Mouse (Mus musculus): ENCODE data around the gene Aprt.

Gene Aprt

DNA sequence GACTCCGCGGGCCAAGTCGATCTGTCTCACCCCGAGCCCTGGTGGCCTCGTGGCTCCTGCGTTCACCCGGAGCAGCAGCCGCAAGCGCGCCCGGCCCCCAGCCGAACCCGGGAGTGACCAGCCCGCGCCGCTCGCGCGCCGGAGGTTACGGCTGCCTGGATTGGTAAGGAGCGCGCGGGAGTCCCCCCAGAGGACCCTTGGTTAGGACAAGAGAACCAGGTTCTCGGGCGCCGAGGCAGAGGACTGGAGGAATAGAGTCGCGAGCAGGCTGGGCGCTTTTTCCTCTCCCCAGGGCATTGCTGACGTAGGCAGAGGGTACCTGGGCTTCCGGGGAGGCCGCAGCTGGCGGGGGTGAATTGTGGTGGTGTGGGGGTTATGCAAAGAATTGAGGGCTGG, 8.6 kb downstream of the Aprt start:
- intact Hi-C loops (cut with DNase I), result loop anchor here (5.0 kb wide), 1 partner anchor 44 kb away; the partner anchor contains the start of genes Galns and Trappc2l

DNA sequence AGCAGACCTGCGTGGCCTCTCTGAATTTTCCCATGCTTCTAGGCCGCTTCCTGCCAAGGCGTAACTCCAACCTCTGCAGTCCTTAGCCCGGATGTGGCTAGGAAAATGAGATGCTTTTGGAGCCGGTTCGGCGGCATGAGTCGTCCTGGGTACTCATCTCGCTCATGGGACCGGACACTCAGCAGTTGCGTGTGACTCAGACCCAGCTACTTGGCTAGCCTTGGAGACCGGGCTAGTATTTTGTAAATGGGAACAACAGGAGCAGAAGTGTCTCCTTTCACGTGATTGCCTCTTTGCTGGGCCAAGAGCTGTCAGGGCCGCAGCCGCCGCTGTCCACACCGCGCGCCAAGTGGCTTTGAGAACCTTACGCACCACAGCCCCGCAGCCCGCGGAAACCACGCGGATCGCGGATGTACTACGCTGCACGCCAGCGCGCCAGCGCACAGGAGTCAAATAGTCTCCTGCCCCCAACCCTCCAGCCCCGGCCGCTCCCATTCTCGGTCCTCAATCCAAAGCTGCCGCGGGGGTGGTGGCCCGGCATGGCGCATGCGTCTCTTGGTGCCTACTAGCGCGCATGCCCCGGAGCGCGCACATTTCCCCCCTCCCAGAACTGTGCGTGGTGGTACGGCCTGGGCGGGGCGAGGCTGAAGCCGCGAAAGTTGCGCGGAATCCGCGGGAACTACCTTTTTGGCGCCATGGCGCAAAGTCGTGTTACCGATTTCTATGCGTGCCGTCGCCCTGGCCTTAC, 9.2 kb downstream of the Aprt start, which contains the start of gene Cdt1:
Cdt1 (plus strand) TSS at position 655 of the 748 bp plus-strand sequence.
- intact Hi-C loops (cut with DNase I), result loop anchor here (5.0 kb wide), 1 partner anchor 45 kb away; the partner anchor contains the start of genes Galns and Trappc2l

DNA sequence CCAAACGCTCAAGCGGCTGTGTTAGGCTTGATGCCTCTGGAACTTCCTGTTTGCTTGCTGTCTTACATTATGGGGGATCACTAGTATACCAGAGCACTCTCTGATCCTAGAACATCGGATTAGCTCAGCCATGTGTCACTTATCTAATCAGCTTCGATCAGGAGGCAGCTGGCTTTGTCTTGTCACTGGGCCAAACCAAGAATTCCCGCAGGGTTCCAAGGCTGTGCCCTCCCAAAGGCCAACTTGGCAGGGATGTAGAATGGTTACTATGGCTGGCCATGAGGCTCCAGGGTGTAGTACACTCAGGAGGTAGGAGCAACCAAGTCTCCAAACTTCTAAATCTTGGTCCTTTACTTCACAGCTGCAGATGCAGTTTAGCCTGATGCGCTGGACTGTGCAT, 9.9 kb downstream of the Aprt start:
- intact Hi-C loops (cut with DNase I), result loop anchor here (5.0 kb wide), 1 partner anchor 46 kb away; the partner anchor contains the start of genes Galns and Trappc2l

DNA sequence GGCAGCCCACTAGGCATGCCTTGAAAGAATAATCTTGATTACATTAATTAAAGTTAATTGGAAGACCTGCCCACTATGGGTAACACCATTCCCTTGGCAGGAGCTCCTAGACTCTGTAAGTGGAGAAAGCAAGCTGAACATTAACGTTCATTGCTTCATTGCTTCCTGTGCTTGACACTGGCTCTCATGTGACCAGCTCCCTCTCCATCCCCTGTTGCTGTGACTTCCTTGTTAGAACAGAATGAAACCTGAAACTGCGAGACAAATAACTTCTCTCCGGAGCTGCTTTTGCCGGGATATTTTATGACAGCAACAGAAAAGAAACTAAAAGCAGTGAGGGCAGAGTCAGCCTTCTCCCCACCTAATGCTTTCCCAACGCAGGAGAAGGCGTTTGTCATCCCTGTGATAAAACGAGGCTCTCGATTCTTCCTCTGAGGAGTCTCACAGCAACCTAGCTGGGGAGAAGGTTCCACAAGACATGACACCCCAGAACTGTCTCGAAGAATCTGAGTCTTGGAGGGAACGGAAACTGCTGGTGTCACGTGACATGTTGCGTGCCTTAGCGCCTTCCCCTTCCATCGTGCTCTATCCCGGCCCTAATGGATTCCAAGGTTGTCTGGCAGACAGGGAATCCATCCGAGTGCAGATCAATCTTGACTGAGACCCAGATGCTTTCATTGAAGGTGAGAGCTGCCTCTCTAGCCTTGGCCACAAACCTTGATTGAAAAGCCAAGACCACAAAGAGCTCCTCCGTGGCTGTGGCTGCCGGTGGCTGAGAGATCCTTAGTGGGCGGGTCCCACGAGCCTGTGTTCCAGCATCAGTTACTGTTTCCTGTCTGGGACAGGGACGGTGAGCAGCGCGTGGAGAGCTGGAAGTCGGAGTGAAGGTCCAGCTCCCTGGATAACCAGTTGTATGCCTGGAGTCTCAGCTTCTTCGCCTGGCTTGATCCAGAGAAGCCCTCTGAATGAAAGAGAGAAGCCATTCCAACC, 12.1 kb downstream of the Aprt start:
- intact Hi-C loops (cut with DNase I), result loop anchor here (5.0 kb wide), 1 partner anchor 48 kb away; the partner anchor contains the start of genes Galns and Trappc2l

DNA sequence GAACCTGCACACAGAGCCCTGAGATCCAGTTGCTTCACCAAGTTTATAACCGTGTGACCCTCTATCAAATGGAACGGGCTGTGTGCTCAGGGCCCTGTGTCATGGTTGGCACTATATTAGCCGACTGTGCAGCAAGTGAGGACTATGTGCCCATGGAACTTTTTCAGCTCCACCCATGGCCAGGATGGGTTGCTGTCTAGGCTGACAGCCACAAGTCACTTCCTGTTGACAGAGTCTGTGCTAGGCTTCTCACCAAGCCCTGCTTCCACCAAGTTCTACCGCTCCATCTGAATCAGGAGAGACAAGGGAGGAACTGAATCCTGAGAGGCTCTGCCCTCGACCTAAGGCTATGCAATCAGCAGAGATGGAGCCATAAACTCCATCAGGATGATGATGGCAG, 15.5 kb downstream of the Aprt start:
- intact Hi-C loops (cut with DNase I), result no loop called here

DNA sequence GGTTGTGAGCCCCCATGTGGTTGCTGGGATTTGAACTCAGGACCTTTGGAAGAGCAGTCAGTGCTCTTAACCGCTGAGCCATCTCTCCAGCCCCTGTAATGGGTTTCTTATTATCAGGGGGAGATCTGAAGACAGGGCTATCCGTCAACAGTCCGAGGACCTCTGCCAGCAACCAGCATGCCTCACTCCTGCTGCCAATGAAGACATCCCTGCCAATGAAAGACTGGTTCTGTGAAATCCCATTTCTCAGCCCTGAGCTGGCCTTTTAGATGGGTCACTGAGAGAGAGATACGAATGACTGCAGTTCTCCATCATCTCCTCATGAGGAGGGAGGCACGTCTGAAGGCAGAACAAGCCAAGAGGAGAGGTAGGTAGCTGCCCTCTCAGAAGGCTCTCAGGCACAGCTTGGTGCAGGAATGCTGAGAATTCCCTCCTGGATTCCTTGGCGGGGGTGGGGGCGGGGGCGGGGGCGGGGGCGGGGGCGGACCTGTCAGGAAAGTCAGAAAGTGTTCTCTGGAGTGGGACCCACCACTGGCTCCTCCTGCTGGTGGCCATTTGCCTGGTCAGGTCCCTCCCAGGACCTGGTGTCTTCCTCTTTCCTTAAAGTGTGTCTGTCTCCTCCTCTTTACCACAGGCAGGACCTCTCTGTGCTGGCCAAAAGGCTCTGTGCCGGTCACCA, 17.9 kb downstream of the Aprt start:
- intact Hi-C loops (cut with DNase I), result no loop called here

DNA sequence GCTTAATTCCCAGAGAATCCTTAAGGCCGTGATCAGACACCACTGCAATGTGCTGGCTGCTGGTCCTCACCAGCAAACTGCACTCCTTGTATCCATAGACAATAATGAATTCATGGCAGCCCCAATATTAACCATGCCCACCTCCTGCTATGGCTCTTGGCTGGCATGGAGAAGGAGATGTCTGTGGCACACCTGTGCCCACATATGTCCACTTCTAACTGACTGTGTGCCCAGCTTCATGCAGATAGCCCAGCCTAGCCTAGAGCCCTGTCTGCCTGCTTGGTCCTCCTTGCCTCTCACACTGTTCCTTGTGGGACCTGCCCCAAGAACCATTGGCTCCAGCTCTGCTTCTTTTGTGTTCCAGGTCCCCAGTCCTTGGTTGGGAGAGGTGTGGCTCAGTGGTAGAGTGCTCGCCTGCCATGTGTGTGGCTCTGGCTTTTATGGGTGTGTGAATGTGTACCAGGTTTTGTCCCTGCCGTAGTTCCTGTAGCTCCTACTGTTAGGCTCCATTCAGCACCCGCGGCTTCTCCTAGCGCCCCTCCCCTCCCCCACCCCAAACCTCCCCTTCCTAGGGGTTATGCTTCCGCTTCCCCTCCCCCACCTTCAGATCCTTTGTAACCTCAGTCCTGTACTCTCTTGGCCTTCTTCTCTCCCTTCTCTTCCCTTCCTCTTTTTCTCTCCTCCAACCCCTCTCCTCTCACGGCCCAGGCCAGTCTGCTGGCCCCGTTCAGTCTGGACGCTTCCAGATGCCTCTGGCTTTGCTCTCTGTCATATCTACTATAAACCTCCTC, 19.3 kb downstream of the Aprt start:
- intact Hi-C loops (cut with DNase I), result no loop called here

DNA sequence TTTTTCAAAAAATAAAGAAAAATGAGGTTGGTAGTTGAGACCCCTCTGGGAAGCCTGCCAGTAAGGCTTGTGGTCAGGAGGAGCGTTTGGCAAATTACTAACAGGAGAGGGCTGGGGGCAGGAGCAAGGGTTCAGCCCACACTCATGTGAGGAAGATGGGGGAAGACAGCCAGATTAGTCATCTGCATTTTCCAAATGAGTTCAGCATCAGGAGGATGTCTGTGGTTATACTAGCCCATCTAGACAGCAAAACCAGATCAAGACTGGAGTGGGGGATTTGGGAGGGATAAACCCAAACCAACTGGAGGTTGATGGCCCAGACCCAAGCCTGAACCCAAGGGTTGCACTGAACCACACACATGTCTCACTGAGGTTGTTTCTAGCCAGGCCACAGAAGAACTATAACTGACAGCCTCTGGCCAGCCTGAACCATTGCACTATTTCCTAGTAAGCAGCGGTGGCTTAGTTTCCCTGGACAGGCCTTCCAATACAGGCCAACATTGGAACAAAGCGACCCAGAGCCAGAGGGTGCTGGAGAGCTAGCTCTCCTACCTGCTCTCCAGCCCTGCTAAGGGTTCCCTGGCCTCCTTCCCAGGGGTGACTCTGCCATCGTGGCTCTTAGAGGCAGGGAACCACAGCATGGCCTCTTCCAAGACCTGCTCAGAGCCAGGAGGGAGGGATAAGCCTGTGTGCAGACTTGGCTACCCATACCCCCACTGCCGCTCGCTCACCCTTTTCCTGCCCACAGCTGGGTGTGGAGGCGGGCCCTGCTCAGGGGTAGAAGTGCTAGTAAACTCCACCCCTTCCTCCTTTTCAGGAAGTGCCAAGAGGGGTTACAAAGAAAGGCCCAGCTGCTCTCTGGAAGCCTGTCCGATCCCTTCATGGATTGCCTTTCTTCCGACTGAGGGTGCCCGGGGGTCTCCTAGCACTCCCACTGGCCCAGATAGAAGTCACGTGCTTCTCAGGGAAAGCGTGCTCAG, 20.4 kb downstream of the Aprt start:
- intact Hi-C loops (cut with DNase I), result no loop called here

DNA sequence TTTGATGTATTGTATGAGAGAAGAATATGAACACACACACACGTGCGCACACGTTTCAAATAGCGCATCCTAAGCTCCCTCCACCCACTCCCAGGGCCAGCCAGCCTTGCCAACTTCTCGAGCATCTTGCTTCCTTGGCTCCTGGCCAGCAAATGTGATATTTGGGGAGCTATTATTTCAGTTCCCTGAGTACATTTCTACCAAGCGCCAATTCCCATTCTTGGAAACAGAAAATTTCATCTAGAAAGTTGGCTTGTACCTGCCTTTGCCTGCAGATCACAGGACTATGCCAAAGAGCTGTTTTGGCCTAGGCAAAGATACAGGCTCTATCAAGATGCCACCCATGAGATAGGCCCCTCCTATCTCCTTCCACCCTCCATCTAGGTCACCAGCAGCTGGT, 21.9 kb downstream of the Aprt start:
- intact Hi-C loops (cut with DNase I), result no loop called here

DNA sequence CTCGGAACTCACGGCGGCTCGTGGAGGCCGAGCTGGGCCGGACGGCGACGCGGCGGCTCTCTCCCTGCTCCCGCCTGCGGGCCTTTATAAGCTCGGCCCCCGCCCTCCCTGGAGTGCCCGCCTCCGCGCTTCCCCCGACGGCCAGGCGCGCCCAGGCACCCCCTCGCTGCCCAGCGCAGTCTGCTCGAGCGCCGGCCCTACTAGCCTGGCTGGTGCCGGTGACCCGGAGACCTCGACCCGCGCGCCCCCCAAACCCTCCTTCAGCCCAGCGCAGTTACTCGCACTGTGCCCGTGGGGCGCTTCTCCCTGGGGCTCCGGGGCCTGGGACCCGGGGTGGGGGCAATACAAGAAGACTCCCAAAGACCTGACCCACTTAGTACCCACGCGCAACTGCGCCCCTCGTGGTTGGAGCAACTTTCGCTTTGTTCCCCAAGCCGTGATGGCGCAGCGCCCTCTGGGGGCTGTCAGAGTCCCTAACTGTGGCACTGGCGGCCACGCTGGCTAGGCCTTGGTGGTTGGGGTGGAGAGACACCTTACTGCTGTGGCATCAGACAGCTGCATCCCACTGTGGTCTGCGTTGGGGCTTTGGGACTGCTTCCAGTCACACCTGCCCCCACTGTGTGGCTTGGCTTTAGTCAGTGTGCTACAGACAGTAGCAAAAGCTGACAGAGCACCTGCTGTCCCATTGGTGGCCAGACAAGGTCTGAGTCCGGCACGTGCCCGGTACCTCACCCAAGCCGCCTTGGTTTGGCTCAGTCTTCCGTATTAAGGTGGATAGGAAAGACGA, 25.3 kb downstream of the Aprt start, which contains the start of gene Piezo1:
Piezo1 (minus strand) TSS at position 65 of the 787 bp plus-strand sequence.
- intact Hi-C loops (cut with DNase I), result loop anchor here (1.0 kb wide), 1 partner anchor 50 kb away; no protein-coding TSS in a partner anchor

DNA sequence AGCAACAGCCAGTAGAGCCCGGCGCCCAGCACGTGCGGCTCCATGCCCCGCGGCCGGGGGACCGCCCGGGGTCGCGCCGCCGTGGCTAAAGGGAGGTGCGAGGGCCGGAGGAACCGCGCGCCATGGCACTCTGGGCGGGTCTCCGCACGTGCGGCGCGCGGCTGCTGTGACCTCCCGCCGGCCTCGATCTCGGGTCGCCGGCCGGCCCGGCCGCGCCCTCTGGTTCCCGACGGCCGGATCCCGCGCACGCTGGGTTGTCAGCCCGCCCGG, 25.8 kb downstream of the Aprt start:
- intact Hi-C loops (cut with DNase I), result loop anchor here (1.0 kb wide), 1 partner anchor 50 kb away; no protein-coding TSS in a partner anchor

DNA sequence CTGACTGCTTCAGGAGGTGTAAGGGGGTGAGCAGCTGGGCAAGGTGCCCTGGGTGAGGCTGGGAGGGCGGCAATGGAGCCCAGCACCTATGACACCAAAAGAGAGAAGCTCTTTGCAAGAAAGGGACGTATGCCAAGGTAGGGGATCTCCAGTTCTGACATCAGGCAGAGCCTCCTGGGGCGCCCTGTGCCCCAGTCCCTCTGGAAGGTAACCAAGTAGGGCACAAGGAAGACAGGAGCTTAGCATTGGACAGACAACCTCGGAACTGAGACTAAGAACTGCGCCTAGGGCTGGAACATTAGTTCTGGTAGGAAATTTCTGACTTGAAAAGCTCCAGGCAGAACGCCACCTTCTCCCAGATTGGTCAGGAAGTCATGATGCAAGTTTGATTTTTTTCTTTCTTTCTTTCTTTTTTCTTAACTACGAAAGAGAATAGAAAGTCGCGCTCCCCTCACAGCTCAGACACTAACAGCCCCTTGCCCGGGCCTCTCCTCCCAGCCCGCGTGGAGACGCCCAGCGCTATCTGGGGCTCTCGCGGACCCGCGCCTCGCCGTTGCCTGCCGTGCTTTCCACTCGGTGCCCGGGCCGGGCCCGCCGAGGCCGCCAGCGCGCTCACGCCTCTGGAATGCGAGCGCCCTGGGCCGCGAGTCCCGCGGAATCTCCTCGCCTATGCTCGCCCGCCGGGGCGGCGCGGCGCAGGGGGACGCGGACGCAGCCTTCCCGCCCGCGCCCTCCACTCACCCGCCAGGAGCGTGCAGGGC, 26.3 kb downstream of the Aprt start:
- intact Hi-C loops (cut with DNase I), result no loop called here

DNA sequence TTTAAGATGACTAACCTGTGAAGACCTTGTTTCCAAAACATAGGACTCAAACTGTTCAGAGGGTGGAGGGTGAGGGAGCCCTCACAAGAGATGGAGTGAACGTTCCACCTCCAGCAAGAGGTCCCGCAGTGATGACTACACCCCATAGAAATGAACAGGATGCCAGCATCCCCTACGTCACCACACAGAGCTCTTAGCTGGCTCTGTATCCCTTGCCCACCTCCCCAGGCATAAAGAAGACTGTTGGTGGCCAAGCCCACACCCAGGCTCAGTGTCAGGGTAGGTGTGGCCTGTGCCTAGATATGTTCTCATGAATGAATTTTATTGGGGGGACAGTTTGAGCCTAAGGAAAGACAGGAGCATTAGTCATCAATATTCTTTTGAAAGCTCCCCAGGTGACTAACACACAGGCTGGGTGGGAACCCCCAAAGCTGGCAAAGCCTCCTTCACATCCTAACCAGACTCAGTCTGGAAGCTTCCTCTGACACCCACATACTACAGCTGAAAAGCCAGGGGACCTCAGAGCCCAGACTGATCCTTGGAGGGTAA, 27.7 kb downstream of the Aprt start:
- intact Hi-C loops (cut with DNase I), result no loop called here

DNA sequence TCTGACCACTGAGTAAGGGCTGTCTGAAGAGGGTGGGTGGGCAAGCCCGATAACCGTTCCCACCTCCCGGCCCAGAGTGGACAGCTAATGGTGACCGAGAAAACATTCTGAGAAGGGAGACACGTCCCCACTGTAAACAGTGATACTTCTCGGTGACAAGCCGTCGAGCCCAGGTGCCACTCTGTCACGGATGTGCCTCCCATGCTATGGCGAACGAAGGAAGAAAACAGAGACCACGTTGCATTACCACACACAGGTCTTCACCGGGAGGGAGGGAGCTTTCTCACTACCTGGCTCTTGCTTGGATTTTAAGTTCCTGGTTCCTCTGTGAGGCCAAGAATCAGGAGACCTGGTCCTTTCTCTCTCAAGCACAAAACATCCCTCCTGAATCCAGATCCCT, 28.4 kb downstream of the Aprt start:
- intact Hi-C loops (cut with DNase I), result no loop called here

DNA sequence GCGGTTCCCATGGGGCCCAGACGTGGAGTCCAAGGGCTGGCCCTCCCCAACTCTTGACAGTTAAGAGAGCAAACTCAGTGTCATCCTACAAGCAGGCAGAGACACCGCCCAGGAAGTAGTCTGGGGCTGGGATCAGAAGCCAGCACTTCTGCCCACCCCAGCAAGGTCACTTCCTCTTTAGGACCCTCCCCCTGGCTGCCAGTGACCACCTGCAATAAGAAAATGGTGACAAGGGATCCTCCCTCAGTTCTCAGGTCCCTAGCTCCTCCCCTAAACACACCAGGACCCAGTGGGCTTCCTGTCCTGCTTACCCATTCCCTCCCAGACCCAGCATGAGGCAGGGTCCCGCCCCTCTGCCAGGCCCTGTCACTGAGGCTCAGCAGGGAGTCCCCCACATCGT, 28.9 kb downstream of the Aprt start:
- intact Hi-C loops (cut with DNase I), result no loop called here

DNA sequence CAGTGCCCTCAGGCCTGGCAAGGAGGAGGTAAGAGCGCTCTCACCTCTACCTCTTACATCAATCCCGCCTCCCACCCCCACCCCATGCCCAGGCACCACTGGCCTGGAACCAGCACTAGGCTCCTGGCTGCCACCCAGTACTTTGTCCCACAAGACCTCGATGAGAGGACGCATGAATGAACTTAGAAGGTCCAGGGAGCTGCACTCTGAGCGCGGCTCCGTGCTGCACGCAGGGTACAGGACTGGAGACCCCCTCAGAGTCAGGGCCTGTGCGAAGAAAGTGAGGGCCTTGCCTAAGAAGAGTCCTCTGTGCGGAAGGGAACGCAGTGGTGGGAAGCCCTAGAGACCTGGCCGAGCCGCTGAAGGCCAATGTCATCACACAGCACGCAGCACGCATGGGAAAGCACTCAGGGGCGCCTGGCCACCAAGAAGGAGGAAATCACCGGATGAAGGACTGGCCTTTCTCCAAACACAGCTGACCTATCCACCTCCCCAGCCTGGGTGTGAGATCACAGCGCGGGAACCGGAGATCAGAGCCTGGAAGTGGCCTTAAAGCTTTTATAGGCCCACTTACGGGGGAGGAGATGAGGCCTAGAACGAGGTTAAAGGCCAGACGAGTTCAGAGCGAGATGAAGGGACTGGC, 29.8 kb downstream of the Aprt start:
- intact Hi-C loops (cut with DNase I), result no loop called here

Data from adrenal gland (tissue).